Mouse (Mus musculus): ENCODE measurements around the gene Myo3b. TPM values are rescaled to one million over a fixed set of nuclear protein-coding genes. Genes with fewer than 3 reads are reported as not detected.

The Myo3b gene
- polyA plus RNA-seq, 1 experiment, result 0.04 TPM

- H3ac ChIP-seq (ENCODE audit: control insufficient read depth, insufficient read length), result no peak overlapping the region
- no peak overlapping the region for H3K4me3 ChIP-seq
- no peak overlapping the region for H3K4me2 ChIP-seq (ENCODE audit: low read depth)
- no peak for TF ChIP-seq MYOG (IDR thresholded peaks at IDR 0.05; ENCODE audit: control insufficient read depth in 1 of 3, insufficient read depth in 1 of 3, insufficient read length in 2 of 3, low read depth in 2 of 3)
- TF ChIP-seq POLR2A (IDR thresholded peaks at IDR 0.05; ENCODE audit: insufficient read length, low read depth), result no peak
- no peak for TF ChIP-seq TCF3 (IDR thresholded peaks at IDR 0.05; ENCODE audit: insufficient read length, low read depth)
- no peak for TF ChIP-seq MAX (IDR thresholded peaks at IDR 0.05; ENCODE audit: low read depth)
- no peaks in the 10 kb centered on the region for H3K27me3 ChIP-seq (ENCODE audit: control insufficient read depth, insufficient read depth, insufficient read length)
- no peaks in the 10 kb centered on the region for H3K79me2 ChIP-seq (ENCODE audit: control insufficient read depth, insufficient read depth)
- peaks cover 42% of the 10 kb centered on the region for H3K36me3 ChIP-seq (ENCODE audit: control insufficient read depth, insufficient read depth)
Observed at GRCm38 (mm10) chr2:70018236-70018635, 20.7 kb upstream of the Myo3b start.

- Histone ChIP-seq H3K27me3 (ENCODE audit: control insufficient read depth, insufficient read depth, insufficient read length) (no peaks in the 10 kb centered on the region), H3K79me2 (ENCODE audit: control insufficient read depth, insufficient read depth) (no peaks in the 10 kb centered on the region), H3ac (ENCODE audit: control insufficient read depth, insufficient read length) (no peak overlapping the region), H3K36me3 (ENCODE audit: control insufficient read depth, insufficient read depth) (peaks cover 23% of the 10 kb centered on the region), H3K4me3 (no peak overlapping the region), H3K4me2 (ENCODE audit: low read depth) (no peak overlapping the region)
- no peak for TF ChIP-seq SRF (IDR thresholded peaks at IDR 0.05; ENCODE audit: control insufficient read depth, insufficient read length, low read depth)
- TF ChIP-seq CEBPB (IDR thresholded peaks at IDR 0.05; ENCODE audit: insufficient read depth, poor library complexity, severe bottlenecking), result no peak
- TF ChIP-seq MYOG (IDR thresholded peaks at IDR 0.05; ENCODE audit: control insufficient read depth in 1 of 3, insufficient read depth in 1 of 3, insufficient read length in 2 of 3, low read depth in 2 of 3), result no peak
- TF ChIP-seq POLR2AphosphoS2 (IDR thresholded peaks at IDR 0.05; ENCODE audit: insufficient read length, low read depth), result no peak
- no peak for TF ChIP-seq E2F4 (IDR thresholded peaks at IDR 0.05; ENCODE audit: insufficient read depth)
- no peak for TF ChIP-seq REST (IDR thresholded peaks at IDR 0.05; ENCODE audit: insufficient read depth, insufficient read length)
- TF ChIP-seq TCF3 (IDR thresholded peaks at IDR 0.05; ENCODE audit: insufficient read length, low read depth), result no peak
- no peak for TF ChIP-seq MAX (IDR thresholded peaks at IDR 0.05; ENCODE audit: low read depth)
- TF ChIP-seq USF1 (IDR thresholded peaks at IDR 0.05; ENCODE audit: low read depth), result no peak
- no peak for TF ChIP-seq POLR2A (IDR thresholded peaks at IDR 0.05; ENCODE audit: insufficient read length, low read depth)
- no peak for TF ChIP-seq TCF12 (IDR thresholded peaks at IDR 0.05; ENCODE audit: insufficient read depth, poor library complexity, severe bottlenecking)
- no peak for TF ChIP-seq MYOD1 (IDR thresholded peaks at IDR 0.05; ENCODE audit: control insufficient read depth in 1 of 3, insufficient read length in 2 of 3, low read depth in 2 of 3)
Observed at GRCm38 (mm10) chr2:70024454-70024853, 14.5 kb upstream of the Myo3b start.

- no peak overlapping the region for H3ac ChIP-seq (ENCODE audit: control insufficient read depth, insufficient read length)
- TF ChIP-seq MYOD1 (IDR thresholded peaks at IDR 0.05; ENCODE audit: control insufficient read depth in 1 of 3, insufficient read length in 2 of 3, low read depth in 2 of 3) (no peak), TCF3 (IDR thresholded peaks at IDR 0.05; ENCODE audit: insufficient read length, low read depth) (no peak), E2F4 (IDR thresholded peaks at IDR 0.05; ENCODE audit: insufficient read depth) (no peak), REST (IDR thresholded peaks at IDR 0.05; ENCODE audit: insufficient read depth, insufficient read length) (no peak), TCF12 (IDR thresholded peaks at IDR 0.05; ENCODE audit: insufficient read depth, poor library complexity, severe bottlenecking) (no peak), MAX (IDR thresholded peaks at IDR 0.05; ENCODE audit: low read depth) (no peak), CEBPB (IDR thresholded peaks at IDR 0.05; ENCODE audit: insufficient read depth, poor library complexity, severe bottlenecking) (no peak), POLR2A (IDR thresholded peaks at IDR 0.05; ENCODE audit: insufficient read length, low read depth) (no peak), SRF (IDR thresholded peaks at IDR 0.05; ENCODE audit: control insufficient read depth, insufficient read length, low read depth) (no peak), MYOG (IDR thresholded peaks at IDR 0.05; ENCODE audit: control insufficient read depth in 1 of 3, insufficient read depth in 1 of 3, insufficient read length in 2 of 3, low read depth in 2 of 3) (no peak), USF1 (IDR thresholded peaks at IDR 0.05; ENCODE audit: low read depth) (no peak), POLR2AphosphoS2 (IDR thresholded peaks at IDR 0.05; ENCODE audit: insufficient read length, low read depth) (no peak)
- H3K4me2 ChIP-seq (ENCODE audit: low read depth), result no peak overlapping the region
- no peak overlapping the region for H3K4me3 ChIP-seq
- H3K36me3 ChIP-seq (ENCODE audit: control insufficient read depth, insufficient read depth), result peaks cover 23% of the 10 kb centered on the region
- H3K79me2 ChIP-seq (ENCODE audit: control insufficient read depth, insufficient read depth), result no peaks in the 10 kb centered on the region
- no peaks in the 10 kb centered on the region for H3K27me3 ChIP-seq (ENCODE audit: control insufficient read depth, insufficient read depth, insufficient read length)
Observed at GRCm38 (mm10) chr2:70025711-70026110, 13.2 kb upstream of the Myo3b start.

- no peaks in the 10 kb centered on the region for H3K36me3 ChIP-seq (ENCODE audit: control insufficient read depth, insufficient read depth)
- no peak overlapping the region for H3ac ChIP-seq (ENCODE audit: control insufficient read depth, insufficient read length)
- H3K4me2 ChIP-seq (ENCODE audit: low read depth), result no peak overlapping the region
- H3K4me3 ChIP-seq, result no peak overlapping the region
- TF ChIP-seq MAX (IDR thresholded peaks at IDR 0.05; ENCODE audit: low read depth), result no peak
- no peak for TF ChIP-seq POLR2A (IDR thresholded peaks at IDR 0.05; ENCODE audit: insufficient read length, low read depth)
- no peak for TF ChIP-seq SRF (IDR thresholded peaks at IDR 0.05; ENCODE audit: control insufficient read depth, insufficient read length, low read depth)
- TF ChIP-seq USF1 (IDR thresholded peaks at IDR 0.05; ENCODE audit: low read depth), result no peak
- no peak for TF ChIP-seq TCF12 (IDR thresholded peaks at IDR 0.05; ENCODE audit: insufficient read depth, poor library complexity, severe bottlenecking)
- TF ChIP-seq REST (IDR thresholded peaks at IDR 0.05; ENCODE audit: insufficient read depth, insufficient read length), result no peak
- TF ChIP-seq MYOG (IDR thresholded peaks at IDR 0.05; ENCODE audit: control insufficient read depth in 1 of 3, insufficient read depth in 1 of 3, insufficient read length in 2 of 3, low read depth in 2 of 3), result no peak
- no peak for TF ChIP-seq E2F4 (IDR thresholded peaks at IDR 0.05; ENCODE audit: insufficient read depth)
- no peak for TF ChIP-seq POLR2AphosphoS2 (IDR thresholded peaks at IDR 0.05; ENCODE audit: insufficient read length, low read depth)
- TF ChIP-seq MYOD1 (IDR thresholded peaks at IDR 0.05; ENCODE audit: control insufficient read depth in 1 of 3, insufficient read length in 2 of 3, low read depth in 2 of 3), result no peak
- no peak for TF ChIP-seq CEBPB (IDR thresholded peaks at IDR 0.05; ENCODE audit: insufficient read depth, poor library complexity, severe bottlenecking)
- no peak for TF ChIP-seq TCF3 (IDR thresholded peaks at IDR 0.05; ENCODE audit: insufficient read length, low read depth)
- H3K27me3 ChIP-seq (ENCODE audit: control insufficient read depth, insufficient read depth, insufficient read length), result no peaks in the 10 kb centered on the region
- no peaks in the 10 kb centered on the region for H3K79me2 ChIP-seq (ENCODE audit: control insufficient read depth, insufficient read depth)
Observed at GRCm38 (mm10) chr2:70031472-70031871, 7.5 kb upstream of the Myo3b start.

GRCm38 (mm10) chr2:70034895-70035294 is 4.0 kb upstream of the Myo3b start:
- Histone ChIP-seq H3K4me2 (ENCODE audit: low read depth) (no peak overlapping the region), H3ac (ENCODE audit: control insufficient read depth, insufficient read length) (no peak overlapping the region), H3K27me3 (ENCODE audit: control insufficient read depth, insufficient read depth, insufficient read length) (no peaks in the 10 kb centered on the region), H3K4me3 (no peak overlapping the region), H3K36me3 (ENCODE audit: control insufficient read depth, insufficient read depth) (no peaks in the 10 kb centered on the region), H3K79me2 (ENCODE audit: control insufficient read depth, insufficient read depth) (no peaks in the 10 kb centered on the region)
- no peak for TF ChIP-seq SRF (IDR thresholded peaks at IDR 0.05; ENCODE audit: control insufficient read depth, insufficient read length, low read depth)
- TF ChIP-seq USF1 (IDR thresholded peaks at IDR 0.05; ENCODE audit: low read depth), result no peak
- TF ChIP-seq POLR2AphosphoS2 (IDR thresholded peaks at IDR 0.05; ENCODE audit: insufficient read length, low read depth), result no peak
- TF ChIP-seq TCF3 (IDR thresholded peaks at IDR 0.05; ENCODE audit: insufficient read length, low read depth), result no peak
- TF ChIP-seq MAX (IDR thresholded peaks at IDR 0.05; ENCODE audit: low read depth), result no peak
- TF ChIP-seq TCF12 (IDR thresholded peaks at IDR 0.05; ENCODE audit: insufficient read depth, poor library complexity, severe bottlenecking), result no peak
- TF ChIP-seq POLR2A (IDR thresholded peaks at IDR 0.05; ENCODE audit: insufficient read length, low read depth), result no peak
- TF ChIP-seq MYOD1 (IDR thresholded peaks at IDR 0.05; ENCODE audit: control insufficient read depth in 1 of 3, insufficient read length in 2 of 3, low read depth in 2 of 3), result no peak
- no peak for TF ChIP-seq CEBPB (IDR thresholded peaks at IDR 0.05; ENCODE audit: insufficient read depth, poor library complexity, severe bottlenecking)
- TF ChIP-seq E2F4 (IDR thresholded peaks at IDR 0.05; ENCODE audit: insufficient read depth), result no peak
- no peak for TF ChIP-seq REST (IDR thresholded peaks at IDR 0.05; ENCODE audit: insufficient read depth, insufficient read length)
- TF ChIP-seq MYOG (IDR thresholded peaks at IDR 0.05; ENCODE audit: control insufficient read depth in 1 of 3, insufficient read depth in 1 of 3, insufficient read length in 2 of 3, low read depth in 2 of 3), result no peak

Measured in myocyte (in vitro differentiated cells).